Mouse (Mus musculus): ENCODE measurements around the gene Ttc14. TPM values are rescaled to one million over a fixed set of nuclear protein-coding genes. Genes with fewer than 3 reads are reported as not detected.

The Ttc14 gene
- polyA plus RNA-seq (2015; fragmentation: Nextera tagmentation; extraction: Ambion mirVana) = 73.3 and 79.6 TPM in 2 replicates

- ATAC-seq (replicated peaks) = peak; percentile 99
- peak within 1 kb of the TSS; percentile 96 for H3K9ac ChIP-seq (replicated peaks)
- under 1% methylated on average over 90 of the region's 90 CpGs for WGBS
These were observed at the start of gene Ttc14 for GRCm38 (mm10) chr3:33799617-33800512. Ttc14 (plus strand) TSS chr3:33799832.

DNA sequence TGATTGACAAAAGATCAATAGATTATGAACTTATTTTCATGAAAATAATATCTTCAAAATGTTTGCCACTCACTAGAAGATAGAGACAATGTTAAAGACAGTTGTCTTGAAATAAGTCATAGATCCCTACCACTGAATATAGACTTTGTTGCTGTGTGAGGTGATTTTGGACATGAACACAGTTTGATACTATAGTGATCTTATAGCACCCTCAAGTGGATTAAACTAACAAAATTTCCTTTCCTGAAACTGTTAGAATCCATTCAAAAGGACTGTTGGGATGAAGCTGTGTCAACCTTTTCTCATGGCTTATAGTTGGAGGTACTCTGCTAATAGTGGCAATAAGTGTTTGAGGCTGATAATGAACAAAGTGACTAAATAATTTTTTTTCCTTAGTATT lies 8.7 kb upstream of the Ttc14 start:
- H3K27ac ChIP-seq (replicated peaks) = no peak overlapping the region
- H3K27me3 ChIP-seq = no peaks in the 10 kb centered on the region
- H3K9me3 ChIP-seq = no peaks in the 10 kb centered on the region
- no peaks in the 10 kb centered on the region for H3K36me3 ChIP-seq
- peak; percentile 51 for ATAC-seq (replicated peaks)
- H3K4me2 ChIP-seq (replicated peaks) = no peak overlapping the region
- no peak overlapping the region for H3K9ac ChIP-seq (replicated peaks)
- H3K4me3 ChIP-seq = no peak overlapping the region
- H3K4me1 ChIP-seq = no peaks in the 10 kb centered on the region

More at GRCm38 (mm10) chr3:33799617-33800512, at the start of gene Ttc14:
- peaks cover 8% of the 10 kb centered on the region for H3K36me3 ChIP-seq
- H3K27me3 ChIP-seq = no peaks in the 10 kb centered on the region
- H3K4me2 ChIP-seq (replicated peaks) = peak within 1 kb of the TSS; percentile 60
- H3K4me1 ChIP-seq = peaks cover 13% of the 10 kb centered on the region
- H3K27ac ChIP-seq (replicated peaks) = peak within 1 kb of the TSS; percentile 99
- no peaks in the 10 kb centered on the region for H3K9me3 ChIP-seq
- H3K4me3 ChIP-seq = peak within 1 kb of the TSS; percentile 97

DNA sequence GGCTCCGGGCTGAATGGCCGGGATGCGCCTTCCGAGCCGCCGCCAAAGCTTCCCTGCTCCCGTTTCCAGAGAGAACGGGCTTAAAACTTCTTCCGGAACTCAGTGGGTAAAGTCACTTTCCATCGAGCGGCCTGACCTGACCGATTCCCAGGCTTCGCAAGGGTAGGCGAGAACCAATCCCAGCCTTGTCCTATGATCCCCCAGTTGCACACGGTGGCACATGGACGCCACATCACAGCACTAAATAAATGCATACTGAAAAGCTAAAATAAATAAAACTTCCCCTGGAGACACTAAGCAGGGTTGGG lies 835 bp downstream of the Ttc14 start:
- Histone ChIP-seq H3K36me3 (peaks cover 12% of the 10 kb centered on the region), H3K27me3 (no peaks in the 10 kb centered on the region), H3K4me1 (peaks cover 13% of the 10 kb centered on the region), H3K4me3 (peak overlapping the region; percentile 97), H3K27ac (replicated peaks) (peak overlapping the region; percentile 99), H3K9me3 (no peaks in the 10 kb centered on the region), H3K9ac (replicated peaks) (peak overlapping the region; percentile 96), H3K4me2 (replicated peaks) (peak overlapping the region; percentile 60)
- WGBS = 0% methylated on average over 16 of the region's 16 CpGs
- ATAC-seq (replicated peaks) = no peak

DNA sequence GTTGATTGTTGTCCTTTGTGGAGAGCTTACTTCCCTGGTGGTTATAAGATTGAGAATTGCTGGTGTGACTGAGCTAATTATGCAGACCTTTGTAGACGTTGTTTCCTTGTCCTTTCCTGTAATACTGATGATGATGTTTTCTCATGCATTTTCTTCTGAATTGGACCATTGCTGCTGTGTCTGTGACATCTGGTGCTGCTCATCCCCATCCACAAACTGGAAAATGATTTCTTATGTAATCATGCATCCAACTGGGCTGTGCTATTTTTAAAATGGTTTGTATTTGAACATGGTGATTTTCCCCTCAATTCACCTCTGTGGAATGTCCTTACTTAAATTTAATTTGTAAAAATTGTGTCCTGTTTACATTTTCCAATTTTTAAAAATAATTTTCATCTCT lies 7.5 kb downstream of the Ttc14 start:
- H3K4me2 ChIP-seq (replicated peaks) = no peak overlapping the region
- WGBS = 80% methylated on average over 1 of the region's 1 CpGs
- no peak overlapping the region for H3K4me3 ChIP-seq
- ATAC-seq (replicated peaks) = no peak
- no peaks in the 10 kb centered on the region for H3K4me1 ChIP-seq
- no peak overlapping the region for H3K9ac ChIP-seq (replicated peaks)
- H3K36me3 ChIP-seq = peaks cover 43% of the 10 kb centered on the region
- H3K9me3 ChIP-seq = no peaks in the 10 kb centered on the region
- H3K27me3 ChIP-seq = no peaks in the 10 kb centered on the region
- H3K27ac ChIP-seq (replicated peaks) = no peak overlapping the region

DNA sequence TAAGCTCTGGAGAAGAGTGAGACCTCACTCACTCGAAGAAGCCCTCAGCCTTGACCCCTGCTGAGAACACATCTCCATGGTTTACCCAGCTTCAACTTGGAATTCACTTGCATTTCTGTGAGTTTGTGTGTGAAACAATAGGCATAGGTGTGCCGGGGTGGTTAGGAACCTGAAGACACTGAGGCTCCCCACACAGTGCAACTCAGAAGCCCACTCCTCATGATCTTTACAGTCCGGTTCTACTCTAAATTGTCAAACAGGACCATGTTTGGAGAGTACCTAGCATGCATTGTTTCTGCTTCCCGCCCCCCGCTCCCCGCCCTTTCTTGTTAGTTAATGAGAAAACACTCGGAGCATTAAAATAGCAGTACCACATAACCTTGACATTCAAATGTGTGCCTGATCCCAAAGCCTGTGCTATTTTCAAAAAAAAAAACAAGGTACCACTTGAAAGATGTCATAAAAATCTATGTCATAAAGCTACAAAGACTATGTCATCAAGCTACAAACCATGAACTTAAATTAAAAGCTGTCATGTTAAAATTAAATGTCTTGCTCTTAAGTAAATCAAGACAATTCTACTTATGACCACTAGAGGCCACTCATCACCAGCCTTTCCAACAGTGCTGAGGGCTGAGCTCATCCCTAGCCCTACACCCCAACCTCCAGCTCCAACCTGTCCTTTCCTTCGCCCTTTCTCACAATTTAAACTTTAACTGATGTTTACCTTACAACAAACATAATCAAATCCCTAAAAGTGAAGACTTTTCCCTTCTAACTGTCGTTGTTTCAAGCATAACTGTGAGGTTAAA lies 24.7 kb downstream of the Ttc14 start:
- ATAC-seq (replicated peaks) = peak; percentile 87
- no peak overlapping the region for H3K4me2 ChIP-seq (replicated peaks)
- 46% methylated on average over 9 of the region's 9 CpGs for WGBS

DNA sequence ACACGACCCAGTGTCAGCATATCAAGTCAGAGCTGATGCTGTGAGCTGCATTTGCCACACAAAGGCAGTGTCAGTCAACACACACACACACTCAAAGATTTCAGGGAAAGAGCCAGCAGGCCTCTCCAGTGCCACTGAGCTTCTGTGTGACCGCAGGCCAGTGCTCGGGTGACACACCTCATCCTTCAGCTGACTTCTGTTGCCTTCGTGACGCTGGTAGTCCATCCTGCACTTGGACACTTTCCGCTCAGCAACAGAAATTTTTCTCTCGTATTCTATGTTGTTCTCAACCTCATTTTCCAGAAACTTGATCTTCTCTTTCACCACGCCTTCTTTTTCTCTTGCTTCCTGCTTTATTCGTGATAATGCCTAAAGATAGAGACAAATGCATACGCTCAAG lies 32.7 kb downstream of the Ttc14 start:
- Histone ChIP-seq H3K4me1 (no peaks in the 10 kb centered on the region), H3K36me3 (no peaks in the 10 kb centered on the region), H3K27ac (replicated peaks) (no peak overlapping the region), H3K4me3 (no peak overlapping the region), H3K9ac (replicated peaks) (no peak overlapping the region), H3K9me3 (no peaks in the 10 kb centered on the region), H3K27me3 (no peaks in the 10 kb centered on the region), H3K4me2 (replicated peaks) (no peak overlapping the region)
- no peak for ATAC-seq (replicated peaks)
- 87% methylated on average over 10 of the region's 10 CpGs for WGBS

More for the DNA sequence above, 24.7 kb downstream of the Ttc14 start:
- H3K4me1 ChIP-seq = no peaks in the 10 kb centered on the region
- no peaks in the 10 kb centered on the region for H3K9me3 ChIP-seq
- H3K9ac ChIP-seq (replicated peaks) = no peak overlapping the region
- no peak overlapping the region for H3K4me3 ChIP-seq
- H3K27ac ChIP-seq (replicated peaks) = no peak overlapping the region
- no peaks in the 10 kb centered on the region for H3K36me3 ChIP-seq
- no peaks in the 10 kb centered on the region for H3K27me3 ChIP-seq

- ATAC-seq (replicated peaks) = no peak
- Histone ChIP-seq H3K4me3 (no peak overlapping the region), H3K9ac (replicated peaks) (no peak overlapping the region), H3K36me3 (no peaks in the 10 kb centered on the region), H3K4me1 (no peaks in the 10 kb centered on the region), H3K27ac (replicated peaks) (no peak overlapping the region), H3K4me2 (replicated peaks) (no peak overlapping the region), H3K27me3 (no peaks in the 10 kb centered on the region), H3K9me3 (no peaks in the 10 kb centered on the region)
- WGBS = 97% methylated on average over 13 of the region's 13 CpGs
These were observed 36.9 kb downstream of the Ttc14 start for GRCm38 (mm10) chr3:33836576-33836975.

DNA sequence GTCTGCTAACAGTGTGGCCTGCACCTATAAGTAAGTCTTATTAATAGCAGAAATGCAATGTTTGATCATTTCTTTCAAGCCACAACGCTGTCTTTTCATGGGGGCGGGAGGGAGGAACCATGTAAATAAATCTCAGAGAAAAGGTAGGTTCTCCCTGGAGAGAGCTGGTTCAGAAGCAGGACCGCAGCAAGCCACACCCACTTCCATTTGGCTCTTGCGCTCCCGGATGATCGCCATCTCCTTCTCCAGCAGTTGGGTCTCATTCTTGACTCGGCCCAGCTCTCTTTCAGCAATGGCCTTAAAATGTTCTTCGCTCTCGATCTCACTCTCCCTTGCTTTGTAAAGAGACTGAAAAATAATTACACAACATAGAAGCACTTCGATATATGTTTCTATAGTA lies 39.2 kb downstream of the Ttc14 start:
- no peak overlapping the region for H3K27ac ChIP-seq (replicated peaks)
- H3K36me3 ChIP-seq = no peaks in the 10 kb centered on the region
- H3K4me2 ChIP-seq (replicated peaks) = no peak overlapping the region
- H3K4me1 ChIP-seq = peaks cover 5% of the 10 kb centered on the region
- no peak overlapping the region for H3K9ac ChIP-seq (replicated peaks)
- H3K4me3 ChIP-seq = no peak overlapping the region
- no peak for ATAC-seq (replicated peaks)
- H3K9me3 ChIP-seq = no peaks in the 10 kb centered on the region
- 74% methylated on average over 10 of the region's 10 CpGs for WGBS
- H3K27me3 ChIP-seq = no peaks in the 10 kb centered on the region

- H3K27me3 ChIP-seq = no peaks in the 10 kb centered on the region
- H3K36me3 ChIP-seq = no peaks in the 10 kb centered on the region
- peak within 1 kb of the TSS; percentile 95 for H3K4me2 ChIP-seq (replicated peaks)
- H3K27ac ChIP-seq (replicated peaks) = peak within 1 kb of the TSS; percentile 85
- H3K4me3 ChIP-seq = peak within 1 kb of the TSS; percentile 63
- peaks cover 14% of the 10 kb centered on the region for H3K4me1 ChIP-seq
- H3K9ac ChIP-seq (replicated peaks) = peak within 1 kb of the TSS; percentile 77
- H3K9me3 ChIP-seq = no peaks in the 10 kb centered on the region
- WGBS = 1% methylated on average over 26 of the region's 26 CpGs
- ATAC-seq (replicated peaks) = peak; percentile 98
These were observed 44.4 kb downstream of the Ttc14 start, which contains the start of gene Ccdc39 for GRCm38 (mm10) chr3:33843801-33844632. Ccdc39 (minus strand) TSS chr3:33844310.

DNA sequence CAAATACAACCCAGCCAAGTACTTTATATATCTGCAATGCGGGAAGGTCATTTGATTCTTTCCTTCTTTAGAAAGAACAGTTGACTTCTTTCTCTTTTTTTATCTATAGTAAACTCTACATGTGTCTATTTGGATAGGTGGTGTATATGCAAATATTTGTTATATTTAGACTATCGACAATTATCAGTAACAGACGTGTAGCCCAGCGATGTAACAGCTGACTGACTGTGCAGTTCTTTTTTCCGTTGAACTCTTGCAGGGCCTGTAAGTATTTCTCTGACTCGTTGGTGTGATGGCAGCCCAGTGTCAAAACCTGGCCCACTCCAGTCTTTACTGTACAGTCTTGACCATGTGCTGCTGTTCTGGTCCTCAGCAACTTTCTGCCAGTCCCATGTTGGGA lies 47.0 kb downstream of the Ttc14 start:
- Histone ChIP-seq H3K9me3 (no peaks in the 10 kb centered on the region), H3K36me3 (no peaks in the 10 kb centered on the region), H3K27ac (replicated peaks) (no peak overlapping the region), H3K9ac (replicated peaks) (no peak overlapping the region), H3K27me3 (no peaks in the 10 kb centered on the region), H3K4me3 (no peak overlapping the region), H3K4me2 (replicated peaks) (no peak overlapping the region), H3K4me1 (peaks cover 14% of the 10 kb centered on the region)
- no peak for ATAC-seq (replicated peaks)
- WGBS = 90% methylated on average over 6 of the region's 6 CpGs

DNA sequence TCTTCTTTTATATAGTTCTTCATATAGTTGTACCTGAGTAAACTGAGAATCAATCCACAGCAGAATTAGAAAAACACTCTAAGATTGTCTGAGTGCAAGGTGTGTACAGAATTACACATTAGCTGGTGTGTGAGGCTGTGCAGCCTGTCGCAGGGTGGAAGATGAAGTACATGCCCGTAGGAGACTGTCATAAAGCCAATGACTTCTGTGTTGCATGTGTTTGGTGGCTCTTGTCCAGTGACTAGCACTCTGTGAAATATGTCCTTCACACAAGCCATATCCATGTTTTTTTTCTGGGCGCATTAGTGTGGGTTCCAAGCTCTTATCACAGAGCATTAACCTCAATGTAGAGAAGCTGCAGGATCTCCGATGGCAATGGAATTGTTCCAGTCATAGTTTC lies 51.2 kb downstream of the Ttc14 start:
- Histone ChIP-seq H3K4me1 (no peaks in the 10 kb centered on the region), H3K4me2 (replicated peaks) (no peak overlapping the region), H3K9me3 (no peaks in the 10 kb centered on the region), H3K27ac (replicated peaks) (no peak overlapping the region), H3K27me3 (no peaks in the 10 kb centered on the region), H3K9ac (replicated peaks) (no peak overlapping the region), H3K4me3 (no peak overlapping the region), H3K36me3 (no peaks in the 10 kb centered on the region)
- 91% methylated on average over 4 of the region's 4 CpGs for WGBS
- ATAC-seq (replicated peaks) = no peak
